Mouse (Mus musculus) bone marrow, adult 2 months (tissue): ENCODE measurements around the gene Pde4d.

Experiments
- CTCF ChIP-seq: fragments of 200-500 bp; IDR thresholded peaks from 2 replicates; pipeline ENCODE4 v1.5.1; 2011; ENCODE audit warnings: low read length, control low read depth; ENCODE audit not compliant: control insufficient read depth, insufficient read depth
- POLR2A ChIP-seq: fragments of 200-500 bp; IDR thresholded peaks from 2 replicates; pipeline ENCODE4 v1.6.1; 2011; ENCODE audit warnings: low read depth, mild to moderate bottlenecking, control low read depth, low read length, borderline replicate concordance; ENCODE audit not compliant: control insufficient read depth

GRCm38 (mm10) chr13:108839142-108839541 lies 389.4 kb downstream of the Pde4d start:
- TF ChIP-seq CTCF (no peak), POLR2A (no peak)
